Mouse (Mus musculus): ENCODE data around the gene Slc29a3.

Gene Slc29a3

DNA sequence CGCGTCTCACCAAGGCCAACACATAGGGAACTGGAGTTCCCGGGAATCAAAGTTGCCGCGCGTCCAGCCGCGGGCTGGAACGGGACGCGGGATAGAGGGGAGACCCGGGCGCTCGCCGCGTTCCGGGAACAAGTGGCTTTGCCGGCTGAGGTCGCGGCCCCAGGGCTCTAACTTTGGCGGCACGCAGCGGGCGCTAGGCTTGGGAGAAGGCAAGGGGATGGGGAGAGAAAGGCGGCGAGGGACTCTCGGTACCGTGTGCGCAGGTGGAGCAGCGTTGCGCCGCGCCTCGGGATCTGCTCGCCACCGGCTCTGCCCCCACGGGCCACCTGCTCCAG lies 66.0 kb downstream of the Slc29a3 start:
- in situ Hi-C loops (cut with MboI, MseI) = no loop called here

DNA sequence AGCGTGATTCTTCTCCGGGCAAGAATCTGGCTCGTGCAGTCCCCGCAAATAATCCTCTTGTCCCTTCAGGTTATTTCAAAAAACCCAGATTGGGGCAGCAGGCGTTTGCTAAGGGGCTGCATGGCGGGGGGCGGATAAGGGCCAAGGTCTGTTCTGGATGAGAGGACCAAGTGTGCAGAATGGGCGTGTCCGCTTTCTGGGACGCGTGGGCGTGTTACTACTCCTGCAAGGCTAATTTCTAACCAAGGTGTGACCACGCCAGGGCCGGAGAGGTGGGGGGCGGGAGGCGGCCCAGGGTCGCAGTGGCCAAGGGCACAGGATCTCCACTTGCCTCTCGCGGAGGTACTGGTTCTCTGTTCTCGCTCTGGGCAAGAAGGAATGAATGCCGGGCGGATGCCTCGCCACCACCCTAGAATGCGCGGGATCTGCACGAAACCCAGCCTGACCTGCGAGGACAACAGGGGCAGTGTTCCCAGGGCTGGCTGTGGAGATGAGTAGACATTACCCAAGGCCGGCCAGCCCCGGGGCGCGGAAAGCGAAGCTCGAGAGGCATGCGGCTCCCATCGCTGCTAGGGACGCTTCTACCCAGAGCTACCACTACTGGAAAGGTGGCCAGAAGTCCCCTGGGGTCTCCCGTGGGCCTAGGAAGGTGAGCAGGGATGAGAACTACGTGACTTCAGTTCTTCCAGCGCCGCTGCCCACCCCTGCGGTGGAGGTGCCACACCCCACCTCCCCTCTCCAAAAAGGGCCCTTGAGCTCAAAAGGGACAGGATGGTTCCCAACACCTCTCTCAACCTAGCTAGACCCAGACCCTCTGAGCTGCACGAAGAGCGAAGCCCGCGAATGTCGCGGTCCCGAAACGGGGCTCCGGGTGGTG lies 66.6 kb downstream of the Slc29a3 start:
- in situ Hi-C loops (cut with MboI, MseI) = no loop called here

DNA sequence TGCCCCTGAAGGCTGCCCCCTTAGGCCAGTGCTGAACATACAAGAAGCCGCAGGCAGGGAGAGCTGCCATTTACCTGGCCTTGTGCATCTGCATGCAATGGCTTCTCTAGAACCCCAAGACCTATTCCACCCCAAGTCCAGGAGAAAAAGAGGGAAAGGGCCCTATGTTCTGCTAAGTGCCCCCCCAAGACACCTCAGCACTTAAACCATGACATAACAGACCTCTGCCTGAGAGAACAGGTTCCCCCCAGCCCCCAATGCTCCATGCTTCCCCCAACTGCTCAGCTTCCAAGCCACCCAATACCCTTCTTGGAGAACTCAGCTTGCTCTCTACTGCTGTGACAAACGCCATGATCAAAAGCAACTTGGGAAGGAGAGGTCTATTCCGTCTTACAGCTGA lies 73.7 kb downstream of the Slc29a3 start:
- in situ Hi-C loops (cut with MboI, MseI) = loop anchor here in 1 of 2 experiments (5.0 kb wide), 1 partner anchor 1263 kb away; no protein-coding TSS in a partner anchor

GRCm38 (mm10) chr10:60677319-60677718 lies 75.3 kb downstream of the Slc29a3 start:
- in situ Hi-C loops (cut with MboI, MseI) = loop anchor here in 1 of 2 experiments (5.0 kb wide), 1 partner anchor 1265 kb away; no protein-coding TSS in a partner anchor

- in situ Hi-C loops (cut with MboI, MseI) = no loop called here
Observed at GRCm38 (mm10) chr10:60670166-60670565, 82.4 kb downstream of the Slc29a3 start.

DNA sequence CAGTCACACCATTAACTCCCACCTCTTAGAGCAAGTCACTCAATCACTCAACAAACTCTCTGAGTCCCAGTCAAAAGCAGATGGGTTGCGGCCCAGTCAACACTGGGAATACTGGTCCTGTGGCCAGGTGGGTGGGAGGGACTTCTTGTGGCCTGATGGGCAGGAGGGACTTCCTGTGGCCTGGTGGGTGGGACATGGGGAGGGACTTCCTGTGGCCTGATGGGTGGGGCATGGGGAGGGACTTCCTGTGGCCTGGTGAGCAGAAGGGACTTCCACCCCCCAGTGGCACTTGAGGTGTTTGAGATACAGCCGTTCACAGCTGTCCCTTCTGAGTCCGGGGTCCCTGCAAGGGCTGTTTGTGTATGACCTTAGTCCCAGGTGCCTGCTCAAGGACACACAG lies 84.0 kb downstream of the Slc29a3 start:
- in situ Hi-C loops (cut with MboI, MseI) = no loop called here

Measured in T-helper 17 cell (primary cell).